Mouse (Mus musculus) stomach, postnatal 0 days (tissue): ENCODE results near the gene Slco1c1. TPM values are rescaled to one million over a fixed set of nuclear protein-coding genes. Genes with fewer than 3 reads are reported as not detected.

Source experiments
- ATAC-seq: fragments of 200-750 bp; cut with Nextera tagmentation; 2 replicates; pipeline ENCODE4 v1.8.0; 2017; ENCODE audit not compliant: low FRiP score, low TSS enrichment
- DNase-seq: peaks from one replicate; pipeline ENCODE4 v3.0.0-alpha.2; 2016; ENCODE audit warnings: low spot score
- H3K27ac ChIP-seq: fragments of 300-500 bp; sonication (generic); replicated peaks from 2 replicates; pipeline ENCODE4 v1.5.1; 2014; ENCODE audit warnings: mild to moderate bottlenecking, control low read depth
- H3K27me3 ChIP-seq: fragments of 300-500 bp; sonication (generic); 2 replicates; pipeline ENCODE4 v1.6.1; 2014; ENCODE audit warnings: low read length; ENCODE audit not compliant: control insufficient read depth, insufficient read depth
- H3K36me3 ChIP-seq: fragments of 300-500 bp; sonication (generic); 2 replicates; pipeline ENCODE4 v1.6.1; 2014; ENCODE audit warnings: low read length, mixed read lengths; ENCODE audit not compliant: control insufficient read depth, insufficient read depth
- H3K4me1 ChIP-seq: fragments of 300-500 bp; sonication (generic); replicated peaks from 2 replicates; pipeline ENCODE4 v1.6.1; 2014; ENCODE audit warnings: antibody characterized with exemption; ENCODE audit not compliant: control insufficient read depth, insufficient read depth
- H3K4me2 ChIP-seq: fragments of 300-500 bp; sonication (generic); replicated peaks from 2 replicates; pipeline ENCODE4 v1.6.1; 2014; ENCODE audit warnings: low read depth, mild to moderate bottlenecking, control low read depth, moderate library complexity
- H3K4me3 ChIP-seq: fragments of 300-500 bp; sonication (generic); 2 replicates; pipeline ENCODE4 v1.5.1; 2014; ENCODE audit warnings: low read depth, low read length, control low read depth
- H3K9ac ChIP-seq: fragments of 300-500 bp; sonication (generic); 2 replicates; pipeline ENCODE4 v1.6.1; 2014; ENCODE audit warnings: mild to moderate bottlenecking, low read length, control low read depth, mixed read lengths
- H3K9me3 ChIP-seq: fragments of 300-500 bp; sonication (generic); 2 replicates; pipeline ENCODE4 v1.6.1; 2016; ENCODE audit warnings: low read length; ENCODE audit not compliant: control insufficient read depth
- CTCF ChIP-seq: IDR thresholded peaks from 2 replicates; pipeline ENCODE4 v1.5.1; 2016; ENCODE audit warnings: antibody characterized with exemption, low read depth, mild to moderate bottlenecking, moderate library complexity
- EP300 ChIP-seq: optimal IDR thresholded peaks from 2 replicates; pipeline ENCODE3; 2016; ENCODE audit warnings: antibody characterized with exemption
- WGBS: fragments of 180-500 bp; shearing (Covaris S2); extraction: QIAGEN DNeasy Blood & Tissue Kit; methylation state at CpG from one replicate; pipeline ENCODE4 v1.1.7; 2014; 5-methylcytosine and 5-hydroxymethylcytosine counted together
- polyA plus RNA-seq: library from polyadenylated mRNA; unstranded; fragments of >200 nt; fragmentation: Nextera tagmentation; extraction: Ambion mirVana; gene quantifications from 2 replicates; pipeline ENCODE4 v1.2.1, GENCODE M21; 2015

The Slco1c1 gene
- polyA plus RNA-seq, 1 experiment from 2014 or later: 0.15 TPM

DNA sequence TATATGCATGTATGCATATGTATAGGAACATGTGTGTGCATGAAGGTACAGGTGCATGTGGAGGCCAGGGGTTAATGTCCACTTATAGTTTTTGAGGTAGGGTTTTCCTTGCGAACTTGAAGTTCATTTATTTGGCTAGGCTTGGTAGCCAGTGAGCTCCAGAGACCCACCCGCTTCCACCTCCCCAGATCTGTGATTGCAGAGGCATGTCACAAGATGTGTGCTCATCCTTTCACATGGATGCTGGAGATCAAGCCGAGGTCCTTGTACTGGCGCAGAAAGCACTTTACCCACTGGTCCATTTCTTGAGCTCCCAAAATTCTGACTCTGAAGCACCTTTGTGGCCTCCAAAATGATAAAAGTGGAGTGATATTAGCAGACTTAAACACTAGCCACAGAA lies 29.3 kb upstream of the Slco1c1 start:
- H3K4me3 ChIP-seq: no peak overlapping the region
- TF ChIP-seq CTCF (no peak), EP300 (no peak)
- no peaks in the 10 kb centered on the region for H3K4me1 ChIP-seq
- peaks cover 2% of the 10 kb centered on the region; the same call in 1 of the 2 replicates for H3K36me3 ChIP-seq
- ATAC-seq (no peak), DNase-seq (no peak)
- no peak overlapping the region for H3K9ac ChIP-seq
- H3K27ac ChIP-seq: no peak overlapping the region
- H3K27me3 ChIP-seq: no peaks in the 10 kb centered on the region
- 91% methylated on average over 4 of the region's 4 CpGs for WGBS
- no peaks in the 10 kb centered on the region for H3K9me3 ChIP-seq
- H3K4me2 ChIP-seq: no peak overlapping the region

DNA sequence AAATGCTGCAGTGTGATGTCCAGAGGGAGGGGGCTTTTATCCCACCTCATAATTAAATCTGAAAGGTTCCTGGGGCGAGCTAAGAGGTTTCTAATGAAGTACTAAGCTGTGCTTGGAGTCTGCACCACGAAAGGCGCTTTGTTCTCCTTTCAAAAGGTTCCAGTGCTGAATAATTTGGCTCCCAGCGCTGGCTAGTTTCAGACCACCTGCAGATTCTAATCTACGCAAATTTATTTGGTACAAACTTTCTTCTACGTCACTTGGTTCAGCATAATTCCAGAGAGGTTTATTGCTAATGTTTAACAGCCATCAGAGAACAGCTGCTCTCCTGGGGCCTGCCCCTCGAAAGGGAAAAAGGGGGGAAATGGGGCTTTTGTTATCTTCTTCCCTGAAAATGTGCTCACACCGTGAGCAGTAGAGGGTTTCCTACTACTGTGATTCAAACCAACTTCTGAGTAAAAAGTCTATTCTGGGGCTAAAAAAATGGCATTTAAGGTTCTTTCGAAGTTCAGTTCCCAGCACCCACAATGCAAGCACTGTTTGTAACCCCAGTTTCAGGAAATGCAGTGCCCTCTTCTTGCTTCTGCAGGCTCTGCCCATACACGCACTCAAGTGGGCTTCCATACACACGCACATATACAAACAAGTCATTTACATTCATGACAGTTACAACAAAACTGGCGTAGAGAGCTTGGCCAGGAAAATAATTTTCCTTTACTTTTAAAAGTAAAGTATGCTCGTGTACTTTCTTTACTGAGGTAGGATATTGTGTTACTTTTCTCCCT lies 28.3 kb upstream of the Slco1c1 start:
- no peak for ATAC-seq
- H3K27me3 ChIP-seq: no peaks in the 10 kb centered on the region
- H3K36me3 ChIP-seq: peaks cover 3% of the 10 kb centered on the region; the same call in 1 of the 2 replicates
- TF ChIP-seq CTCF: no peak
- TF ChIP-seq EP300: no peak
- no peak overlapping the region for H3K9ac ChIP-seq
- H3K4me2 ChIP-seq: no peak overlapping the region
- 34% methylated on average over 13 of the region's 13 CpGs for WGBS
- H3K27ac ChIP-seq: no peak overlapping the region
- no peak overlapping the region for H3K4me3 ChIP-seq
- no peak for DNase-seq
- H3K4me1 ChIP-seq: no peaks in the 10 kb centered on the region
- no peaks in the 10 kb centered on the region for H3K9me3 ChIP-seq

DNA sequence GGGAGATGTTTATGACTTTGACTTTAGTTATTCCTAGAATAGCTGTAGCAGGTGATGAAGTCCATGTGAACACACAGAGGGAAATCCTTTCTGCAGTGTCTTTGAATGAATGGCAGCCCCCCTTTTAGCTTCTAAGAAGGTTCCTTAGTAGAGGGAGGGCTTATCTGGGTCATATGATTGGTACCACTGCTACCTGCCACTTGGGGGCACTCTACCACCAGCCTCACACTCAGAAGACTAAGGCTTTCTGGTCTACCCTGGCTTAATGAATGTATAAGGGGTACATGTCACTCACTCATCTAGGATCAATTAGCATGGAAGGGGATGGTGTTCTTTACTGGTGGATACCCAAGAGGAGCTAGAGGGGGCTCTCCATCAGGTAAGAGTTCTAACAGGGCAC lies 24.7 kb upstream of the Slco1c1 start:
- Histone ChIP-seq H3K4me3 (no peak overlapping the region), H3K4me2 (no peak overlapping the region), H3K27me3 (no peaks in the 10 kb centered on the region), H3K9ac (no peak overlapping the region), H3K27ac (no peak overlapping the region), H3K36me3 (0 out of 2 replicates have a peak, but pooled peaks cover 3% of the 10 kb centered on the region), H3K4me1 (no peaks in the 10 kb centered on the region), H3K9me3 (no peaks in the 10 kb centered on the region)
- TF ChIP-seq EP300 (no peak), CTCF (peak; percentile 54)
- DNase-seq: no peak
- ATAC-seq: no peak

DNA sequence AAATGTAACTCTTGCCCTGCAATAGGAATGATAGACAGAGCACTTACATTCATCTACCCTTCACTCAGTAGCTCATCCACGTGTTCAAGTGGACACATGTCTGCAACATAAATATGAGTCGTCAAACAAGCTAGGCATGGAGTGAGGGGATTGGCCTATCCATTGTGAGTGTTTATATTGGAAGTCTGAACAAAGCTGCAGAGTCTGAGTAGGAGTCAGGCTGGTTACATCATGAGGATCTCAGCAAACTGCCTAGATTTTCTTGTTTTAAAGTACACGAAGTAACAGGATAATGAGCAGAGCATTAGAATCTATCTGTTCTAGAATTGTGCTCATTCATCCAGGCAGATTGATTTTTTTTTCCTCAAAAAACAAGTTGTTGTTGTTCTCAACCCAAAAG lies 23.0 kb upstream of the Slco1c1 start:
- WGBS: 39% methylated on average over 3 of the region's 3 CpGs
- ATAC-seq: no peak

DNA sequence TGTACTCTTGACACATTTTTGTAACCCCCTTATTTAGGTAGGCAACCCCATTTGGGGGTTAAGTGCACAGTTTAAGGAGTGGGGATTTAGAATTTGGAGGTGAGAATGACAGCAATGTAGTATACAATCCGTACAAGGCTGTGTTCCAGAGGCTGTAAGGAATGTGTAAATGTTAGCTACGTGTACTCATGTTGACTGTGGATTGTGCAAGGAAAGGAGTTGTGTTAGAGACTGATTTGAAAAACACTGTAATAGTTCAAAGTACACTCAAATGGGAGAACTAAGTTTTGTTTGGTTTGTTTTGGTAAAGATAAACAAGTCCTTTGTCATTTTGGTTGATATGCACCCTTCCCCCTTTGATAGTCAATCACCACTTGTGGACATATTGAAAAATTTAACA lies 1.6 kb upstream of the Slco1c1 start:
- Histone ChIP-seq H3K27me3 (no peaks in the 10 kb centered on the region), H3K4me2 (no peak overlapping the region), H3K4me3 (no peak overlapping the region), H3K27ac (no peak overlapping the region), H3K9ac (no peak overlapping the region), H3K4me1 (no peaks in the 10 kb centered on the region), H3K9me3 (no peaks in the 10 kb centered on the region), H3K36me3 (no peaks in the 10 kb centered on the region)
- TF ChIP-seq CTCF (no peak), EP300 (no peak)
- WGBS: 52% methylated on average over 2 of the region's 2 CpGs
- ATAC-seq (no peak), DNase-seq (no peak)

More for the DNA sequence above, 23.0 kb upstream of the Slco1c1 start:
- no peak overlapping the region for H3K9ac ChIP-seq
- H3K36me3 ChIP-seq: 0 out of 2 replicates have a peak, but pooled peaks cover 3% of the 10 kb centered on the region
- no peak for DNase-seq
- no peaks in the 10 kb centered on the region for H3K9me3 ChIP-seq
- no peak for TF ChIP-seq CTCF
- TF ChIP-seq EP300: no peak
- no peaks in the 10 kb centered on the region for H3K4me1 ChIP-seq
- H3K27me3 ChIP-seq: no peaks in the 10 kb centered on the region
- no peak overlapping the region for H3K4me2 ChIP-seq
- no peak overlapping the region for H3K27ac ChIP-seq
- no peak overlapping the region for H3K4me3 ChIP-seq

DNA sequence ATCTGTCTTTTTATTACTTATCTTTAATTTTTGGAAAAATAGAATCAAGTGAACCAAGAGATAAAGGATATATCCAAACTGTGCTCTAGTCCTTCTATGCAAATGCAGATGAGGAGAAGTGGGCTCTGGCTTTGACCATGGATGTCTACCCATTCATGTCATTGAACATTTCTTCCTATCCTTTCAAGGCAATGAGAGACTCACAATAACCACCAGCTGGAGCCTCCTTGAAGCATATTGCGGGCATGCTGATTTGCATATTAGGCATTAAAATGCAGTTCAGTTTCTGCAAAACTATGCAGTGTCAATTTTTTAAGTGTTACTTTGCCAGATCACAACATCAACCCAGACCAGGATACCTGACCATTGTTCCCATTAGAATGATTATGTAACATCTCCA lies 1.6 kb downstream of the Slco1c1 start:
- TF ChIP-seq EP300 (no peak), CTCF (no peak)
- Histone ChIP-seq H3K4me1 (no peaks in the 10 kb centered on the region), H3K36me3 (no peaks in the 10 kb centered on the region), H3K4me3 (no peak overlapping the region), H3K9me3 (no peaks in the 10 kb centered on the region), H3K27ac (no peak overlapping the region), H3K9ac (no peak overlapping the region), H3K27me3 (no peaks in the 10 kb centered on the region), H3K4me2 (no peak overlapping the region)
- no peak for DNase-seq
- 100% methylated on average over 1 of the region's 1 CpGs for WGBS
- no peak for ATAC-seq
